Mouse (Mus musculus) lung, adult 2 months (tissue): Measurements from ENCODE around the gene Morc2a.

ENCODE experiments used
- CTCF ChIP-seq: fragments of 200-500 bp; IDR thresholded peaks from 2 replicates; pipeline ENCODE4 v1.5.1; 2011; ENCODE audit warnings: mild to moderate bottlenecking, low read length, control low read depth; ENCODE audit not compliant: insufficient read depth
- POLR2A ChIP-seq: fragments of 200-500 bp; IDR thresholded peaks from 2 replicates; pipeline ENCODE4 v1.6.1; 2011; ENCODE audit warnings: low read depth, mild to moderate bottlenecking, control low read depth, low read length, borderline replicate concordance; ENCODE audit errors: extremely low read depth

DNA sequence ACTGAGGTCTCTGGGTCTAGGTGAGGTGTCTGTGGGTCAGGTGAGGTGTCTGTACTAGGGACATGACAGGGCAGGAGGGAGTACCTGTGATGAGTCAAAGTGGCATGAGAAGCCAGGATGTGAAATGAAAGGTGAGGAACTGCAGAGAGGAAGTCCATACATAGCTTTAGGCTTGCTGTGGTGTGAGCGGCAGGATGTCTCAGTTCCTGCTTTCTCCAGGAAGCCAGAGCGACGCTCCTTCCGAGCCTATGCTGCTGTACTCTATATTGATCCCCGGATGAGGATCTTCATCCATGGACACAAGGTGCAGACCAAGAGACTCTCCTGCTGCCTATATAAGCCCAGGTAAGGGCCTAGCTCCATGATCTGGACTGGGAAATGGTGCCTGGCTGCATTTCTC lies 27.4 kb downstream of the Morc2a start:
- TF ChIP-seq POLR2A (no peak), CTCF (no peak)
